Mouse (Mus musculus): Measurements from ENCODE around the gene Gart. TPM values are rescaled to one million over a fixed set of nuclear protein-coding genes. Genes with fewer than 3 reads are reported as not detected.

The Gart gene
- polyA plus RNA-seq, 1 experiment: 24.1 TPM

GRCm38 (mm10) chr16:91596779-91597671, 49.7 kb downstream of the Gart start:
- Histone ChIP-seq H3K4me1 (ENCODE audit: control insufficient read depth, insufficient read depth, low read length) (peaks cover 12% of the 10 kb centered on the region), H3K27ac (ENCODE audit: control insufficient read depth, insufficient read depth, low read depth, low read length) (peak overlapping the region; percentile 85), H3K4me3 (ENCODE audit: control insufficient read depth, low read depth, low read length) (peak overlapping the region; percentile 99), H3K27me3 (ENCODE audit: control insufficient read depth, insufficient read depth, low read length) (no peaks in the 10 kb centered on the region), H3K36me3 (ENCODE audit: control insufficient read depth, insufficient read depth, low read length) (no peaks in the 10 kb centered on the region)
- TF ChIP-seq POLR2A (IDR thresholded peaks at IDR 0.05; ENCODE audit: control insufficient read depth, low read depth, low read length) (peak; percentile 50; the same call in 1 of the 2 replicates), CTCF (IDR thresholded peaks at IDR 0.05; ENCODE audit: control insufficient read depth, insufficient read depth, insufficient replicate concordance, low read depth, low read length) (no peak)

- peaks cover 12% of the 10 kb centered on the region for H3K4me1 ChIP-seq (ENCODE audit: control insufficient read depth, insufficient read depth, low read length)
- H3K36me3 ChIP-seq (ENCODE audit: control insufficient read depth, insufficient read depth, low read length): no peaks in the 10 kb centered on the region; the same call in 1 of the 2 replicates
- H3K27me3 ChIP-seq (ENCODE audit: control insufficient read depth, insufficient read depth, low read length): no peaks in the 10 kb centered on the region
- TF ChIP-seq CTCF (IDR thresholded peaks at IDR 0.05; ENCODE audit: control insufficient read depth, insufficient read depth, insufficient replicate concordance, low read depth, low read length) (no peak), POLR2A (IDR thresholded peaks at IDR 0.05; ENCODE audit: control insufficient read depth, low read depth, low read length) (no peak)
- H3K4me3 ChIP-seq (ENCODE audit: control insufficient read depth, low read depth, low read length): peak overlapping the region; percentile 99
- H3K27ac ChIP-seq (ENCODE audit: control insufficient read depth, insufficient read depth, low read depth, low read length): no peak overlapping the region; the same call in 1 of the 2 replicates
These were observed 50.4 kb downstream of the Gart start for GRCm38 (mm10) chr16:91596397-91596778.

- Histone ChIP-seq H3K4me1 (ENCODE audit: control insufficient read depth, insufficient read depth, low read length) (peaks cover 16% of the 10 kb centered on the region), H3K36me3 (ENCODE audit: control insufficient read depth, insufficient read depth, low read length) (no peaks in the 10 kb centered on the region; the same call in 1 of the 2 replicates), H3K27ac (ENCODE audit: control insufficient read depth, insufficient read depth, low read depth, low read length) (no peak overlapping the region), H3K27me3 (ENCODE audit: control insufficient read depth, insufficient read depth, low read length) (no peaks in the 10 kb centered on the region), H3K4me3 (ENCODE audit: control insufficient read depth, low read depth, low read length) (no peak overlapping the region)
- no peak for TF ChIP-seq POLR2A (IDR thresholded peaks at IDR 0.05; ENCODE audit: control insufficient read depth, low read depth, low read length)
- no peak for TF ChIP-seq CTCF (IDR thresholded peaks at IDR 0.05; ENCODE audit: control insufficient read depth, insufficient read depth, insufficient replicate concordance, low read depth, low read length)
These were observed 51.7 kb downstream of the Gart start for GRCm38 (mm10) chr16:91595076-91595475.

- Histone ChIP-seq H3K27ac (ENCODE audit: control insufficient read depth, insufficient read depth, low read depth, low read length) (no peak overlapping the region), H3K4me3 (ENCODE audit: control insufficient read depth, low read depth, low read length) (no peak overlapping the region), H3K36me3 (ENCODE audit: control insufficient read depth, insufficient read depth, low read length) (no peaks in the 10 kb centered on the region; the same call in 1 of the 2 replicates), H3K4me1 (ENCODE audit: control insufficient read depth, insufficient read depth, low read length) (peaks cover 16% of the 10 kb centered on the region), H3K27me3 (ENCODE audit: control insufficient read depth, insufficient read depth, low read length) (no peaks in the 10 kb centered on the region)
- TF ChIP-seq CTCF (IDR thresholded peaks at IDR 0.05; ENCODE audit: control insufficient read depth, insufficient read depth, insufficient replicate concordance, low read depth, low read length) (no peak), POLR2A (IDR thresholded peaks at IDR 0.05; ENCODE audit: control insufficient read depth, low read depth, low read length) (no peak)
These were observed 53.5 kb downstream of the Gart start for GRCm38 (mm10) chr16:91593262-91593661.

- no peak overlapping the region for H3K27ac ChIP-seq (ENCODE audit: control insufficient read depth, insufficient read depth, low read depth, low read length)
- no peaks in the 10 kb centered on the region for H3K27me3 ChIP-seq (ENCODE audit: control insufficient read depth, insufficient read depth, low read length)
- no peak overlapping the region for H3K4me3 ChIP-seq (ENCODE audit: control insufficient read depth, low read depth, low read length)
- no peak for TF ChIP-seq POLR2A (IDR thresholded peaks at IDR 0.05; ENCODE audit: control insufficient read depth, low read depth, low read length)
- no peak for TF ChIP-seq CTCF (IDR thresholded peaks at IDR 0.05; ENCODE audit: control insufficient read depth, insufficient read depth, insufficient replicate concordance, low read depth, low read length)
- peaks cover 13% of the 10 kb centered on the region for H3K4me1 ChIP-seq (ENCODE audit: control insufficient read depth, insufficient read depth, low read length)
- H3K36me3 ChIP-seq (ENCODE audit: control insufficient read depth, insufficient read depth, low read length): no peaks in the 10 kb centered on the region; the same call in 1 of the 2 replicates
These were observed 54.6 kb downstream of the Gart start for GRCm38 (mm10) chr16:91592162-91592561.

GRCm38 (mm10) chr16:91588703-91589102, 58.0 kb downstream of the Gart start:
- Histone ChIP-seq H3K4me1 (ENCODE audit: control insufficient read depth, insufficient read depth, low read length) (peaks cover 4% of the 10 kb centered on the region; the same call in 1 of the 2 replicates), H3K4me3 (ENCODE audit: control insufficient read depth, low read depth, low read length) (no peak overlapping the region), H3K27ac (ENCODE audit: control insufficient read depth, insufficient read depth, low read depth, low read length) (no peak overlapping the region), H3K36me3 (ENCODE audit: control insufficient read depth, insufficient read depth, low read length) (no peaks in the 10 kb centered on the region; the same call in none of the 2 replicates), H3K27me3 (ENCODE audit: control insufficient read depth, insufficient read depth, low read length) (no peaks in the 10 kb centered on the region)
- TF ChIP-seq CTCF (IDR thresholded peaks at IDR 0.05; ENCODE audit: control insufficient read depth, insufficient read depth, insufficient replicate concordance, low read depth, low read length): no peak
- no peak for TF ChIP-seq POLR2A (IDR thresholded peaks at IDR 0.05; ENCODE audit: control insufficient read depth, low read depth, low read length)

GRCm38 (mm10) chr16:91587730-91588453, 58.9 kb downstream of the Gart start:
- Histone ChIP-seq H3K27me3 (ENCODE audit: control insufficient read depth, insufficient read depth, low read length) (no peaks in the 10 kb centered on the region), H3K36me3 (ENCODE audit: control insufficient read depth, insufficient read depth, low read length) (no peaks in the 10 kb centered on the region; the same call in none of the 2 replicates), H3K4me1 (ENCODE audit: control insufficient read depth, insufficient read depth, low read length) (peaks cover 4% of the 10 kb centered on the region; the same call in 1 of the 2 replicates), H3K27ac (ENCODE audit: control insufficient read depth, insufficient read depth, low read depth, low read length) (no peak overlapping the region), H3K4me3 (ENCODE audit: control insufficient read depth, low read depth, low read length) (no peak overlapping the region)
- TF ChIP-seq POLR2A (IDR thresholded peaks at IDR 0.05; ENCODE audit: control insufficient read depth, low read depth, low read length): no peak

All from testis, adult 2 months (tissue).